Mouse (Mus musculus) megakaryocyte progenitor cell, adult 5-6 weeks (primary cell): Measurements from ENCODE around the gene Il6st. TPM values are rescaled to one million over a fixed set of nuclear protein-coding genes. Genes with fewer than 3 reads are reported as not detected.
A peak's percentile ranks its signal among the peaks of the same experiment; 100 is the strongest.

Source experiments
- ATAC-seq: replicated peaks from 2 replicates; pipeline ENCODE4 v1.8.0; 2016; ENCODE audit warnings: mild to moderate bottlenecking, moderate TSS enrichment, inconsistent platforms; ENCODE audit not compliant: poor library complexity
- total RNA-seq, 2 experiments: library from RNA; stranded (forward) in 1 of 2; stranded (reverse) in 1 of 2; fragments of 157-497, 149-512 nt in 1 of 2; fragments of 200-1000 nt in 1 of 2; gene quantifications; 2 replicates each; pipeline versions ENCODE4 v1.2.3 to v1.2.4; 2015 to 2017

The Il6st gene
- total RNA-seq, 2 experiments from 2014 or later: 25.0 to 32.7 TPM

DNA sequence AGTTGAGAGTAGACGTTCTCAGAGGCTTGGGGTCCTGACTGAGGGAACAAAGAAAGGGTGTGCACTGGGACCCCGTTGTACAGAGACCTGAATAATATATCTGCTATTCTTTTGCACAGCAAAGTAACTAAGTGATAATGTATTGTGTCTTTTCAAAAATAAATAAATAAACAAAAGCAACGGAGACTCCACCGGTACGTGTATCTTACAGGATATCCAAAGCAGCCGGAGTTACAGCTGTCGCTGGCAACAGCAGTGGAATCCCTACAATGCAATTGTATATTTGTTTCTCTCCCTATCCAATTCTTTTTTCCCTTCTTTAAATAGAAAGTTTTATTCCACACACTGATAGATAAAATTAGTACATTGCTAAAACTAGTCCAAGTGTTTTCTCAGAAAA lies 15.2 kb downstream of the Il6st start:
- ATAC-seq: no peak

DNA sequence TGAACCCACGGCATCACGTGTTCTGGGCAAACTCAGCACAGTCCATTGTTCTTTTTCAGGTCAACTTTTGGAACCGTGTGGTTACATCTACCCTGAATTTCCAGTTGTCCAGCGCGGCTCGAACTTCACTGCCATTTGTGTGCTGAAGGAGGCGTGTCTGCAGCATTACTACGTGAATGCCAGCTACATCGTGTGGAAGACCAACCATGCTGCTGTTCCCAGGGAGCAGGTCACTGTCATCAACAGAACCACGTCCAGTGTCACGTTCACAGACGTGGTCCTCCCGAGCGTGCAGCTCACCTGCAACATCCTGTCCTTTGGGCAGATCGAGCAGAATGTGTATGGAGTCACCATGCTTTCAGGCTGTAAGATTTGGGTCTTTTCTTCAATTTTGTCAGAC lies 16.1 kb downstream of the Il6st start:
- ATAC-seq: no peak

DNA sequence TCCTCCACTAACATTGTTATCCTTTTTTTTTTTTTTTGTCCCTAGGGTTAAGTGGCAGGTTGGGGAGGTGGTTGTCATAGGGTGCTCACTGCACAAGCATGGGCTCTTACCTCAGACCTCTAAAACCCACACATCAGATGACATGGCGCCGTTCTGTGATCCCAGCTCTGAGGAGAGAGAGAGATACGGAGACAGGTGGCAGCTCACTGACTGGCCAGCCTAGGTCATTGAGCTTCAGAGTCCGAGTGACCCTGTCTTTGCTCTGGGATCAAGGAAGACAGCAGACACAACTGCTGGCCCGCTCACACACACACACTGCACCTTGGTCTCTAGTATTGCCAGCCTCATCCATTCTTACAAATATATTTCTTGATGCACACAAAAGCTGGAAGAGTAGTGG lies 18.7 kb downstream of the Il6st start:
- no peak for ATAC-seq

DNA sequence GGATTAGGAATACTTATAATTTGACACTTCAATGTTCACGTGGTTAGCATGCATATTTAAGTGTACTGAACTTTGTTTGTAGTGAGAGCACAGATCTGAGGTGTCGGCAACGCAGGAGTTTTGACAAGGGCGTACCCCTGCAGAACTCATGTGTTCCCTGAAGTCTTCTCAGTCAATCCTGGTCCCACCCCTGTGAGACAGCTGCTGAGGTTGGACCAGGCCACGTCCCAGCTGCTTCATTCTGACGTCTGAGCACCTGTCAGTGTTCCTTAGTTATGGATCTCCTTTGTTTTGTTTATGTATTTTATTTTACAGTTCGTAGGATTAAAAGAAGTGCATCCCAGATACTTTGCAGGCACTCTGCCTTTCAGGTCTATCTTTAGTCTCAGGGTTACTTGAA lies 19.1 kb downstream of the Il6st start:
- ATAC-seq: no peak

DNA sequence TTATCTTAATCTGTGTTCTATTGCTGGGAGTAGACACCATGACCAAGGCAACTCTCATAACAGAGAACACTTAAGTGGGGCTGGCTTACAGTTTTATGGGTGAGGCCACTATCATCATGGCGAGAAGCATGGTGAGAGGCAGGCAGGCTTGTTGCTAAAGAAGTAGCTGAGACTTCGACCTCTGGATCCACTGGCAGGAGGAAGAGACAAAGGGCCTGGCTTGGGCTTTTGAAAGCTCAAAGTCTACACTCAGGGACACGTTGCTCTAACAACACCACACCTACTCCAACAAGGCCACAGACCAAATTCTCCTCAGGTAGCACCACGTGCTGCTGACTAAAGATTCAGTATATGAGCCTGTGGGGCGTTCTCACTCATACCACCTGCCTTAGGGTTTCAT lies 22.4 kb downstream of the Il6st start:
- no peak for ATAC-seq

DNA sequence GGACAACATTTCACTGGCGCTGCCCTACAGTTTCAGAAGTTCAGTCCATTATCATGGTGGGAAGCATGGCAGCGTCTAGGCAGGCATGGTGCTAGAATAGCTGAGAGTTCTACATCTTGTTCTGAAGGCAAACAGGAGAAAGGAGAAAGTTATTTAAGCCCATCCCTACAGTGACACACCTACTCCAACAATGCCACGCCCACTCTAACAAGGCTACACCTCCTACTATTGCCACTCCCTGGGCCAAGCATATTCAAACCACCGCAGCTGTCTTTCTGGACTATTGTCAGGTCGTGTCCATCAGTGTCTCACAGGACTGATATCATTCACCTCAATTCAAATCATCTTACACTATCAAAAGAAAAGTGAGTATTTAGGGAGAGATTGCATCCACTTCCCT lies 22.8 kb downstream of the Il6st start:
- ATAC-seq: no peak

DNA sequence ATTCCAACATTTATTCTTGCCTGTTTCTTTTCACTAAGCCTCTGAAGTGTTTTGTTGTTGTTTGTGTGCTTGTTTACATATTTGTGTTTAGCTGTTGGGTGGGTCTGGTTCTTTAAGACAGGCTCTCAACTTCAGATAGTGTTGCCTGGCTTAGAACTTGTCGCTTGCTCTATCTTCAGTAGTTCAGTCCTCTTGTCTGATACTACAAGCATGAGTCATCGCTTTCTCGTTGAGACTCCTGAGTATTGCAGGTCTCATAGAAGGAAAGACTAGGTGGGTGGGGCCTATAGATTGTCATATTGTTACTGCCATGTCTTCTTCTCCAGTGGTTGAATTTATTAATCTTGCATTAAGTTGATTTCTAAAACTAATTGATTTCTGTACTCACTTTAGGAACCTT lies 26.2 kb downstream of the Il6st start:
- ATAC-seq: no peak

DNA sequence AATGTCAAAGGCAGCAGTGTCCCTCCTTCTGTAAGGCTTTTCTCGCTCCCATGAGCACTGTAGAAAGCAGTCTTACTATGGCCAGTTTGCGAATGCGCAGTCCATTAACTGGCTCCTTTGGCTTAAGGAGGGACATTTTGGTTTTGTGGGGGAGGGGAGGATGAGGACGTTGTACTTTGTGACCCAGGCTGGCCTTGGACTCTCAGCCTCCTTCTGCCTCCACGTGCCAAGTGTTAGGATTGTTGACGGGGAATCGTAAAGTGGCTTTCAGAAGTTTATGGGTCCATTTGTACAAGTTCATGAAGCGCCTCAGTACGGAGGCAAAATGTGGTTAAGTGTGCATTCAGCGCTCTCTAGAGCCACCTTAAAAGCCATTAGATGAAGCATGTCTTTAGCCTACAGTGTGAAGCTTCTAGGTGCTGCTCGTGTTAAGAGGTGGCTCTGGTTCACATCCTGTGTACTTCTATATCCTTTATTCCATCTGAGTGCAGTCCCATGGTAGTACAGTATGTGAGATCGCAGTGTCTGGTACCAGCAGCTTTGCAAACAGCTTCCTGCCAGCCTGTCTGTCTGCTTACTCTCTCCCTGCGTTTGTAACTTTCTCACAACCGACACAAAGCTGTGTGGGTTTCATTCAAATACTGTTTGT lies 27.9 kb downstream of the Il6st start:
- no peak for ATAC-seq

DNA sequence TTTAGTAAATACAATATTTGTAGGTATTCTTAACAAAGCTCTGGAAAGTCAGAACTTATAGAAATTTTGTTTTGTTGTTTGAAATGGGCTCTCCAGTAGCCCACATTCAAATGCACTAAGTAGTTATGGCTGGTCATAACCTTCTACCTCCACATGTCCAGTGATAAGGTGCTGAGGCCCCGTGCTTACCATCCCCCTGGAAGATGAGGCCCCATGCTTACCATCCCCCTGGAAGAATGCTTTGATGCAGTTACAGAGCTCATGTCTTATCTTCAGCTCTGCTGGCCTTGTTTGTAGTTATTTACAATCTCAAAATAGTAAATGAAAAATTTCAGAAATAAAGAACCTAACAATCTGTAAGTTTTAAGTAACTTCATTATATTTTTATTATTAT lies 28.4 kb downstream of the Il6st start:
- no peak for ATAC-seq

DNA sequence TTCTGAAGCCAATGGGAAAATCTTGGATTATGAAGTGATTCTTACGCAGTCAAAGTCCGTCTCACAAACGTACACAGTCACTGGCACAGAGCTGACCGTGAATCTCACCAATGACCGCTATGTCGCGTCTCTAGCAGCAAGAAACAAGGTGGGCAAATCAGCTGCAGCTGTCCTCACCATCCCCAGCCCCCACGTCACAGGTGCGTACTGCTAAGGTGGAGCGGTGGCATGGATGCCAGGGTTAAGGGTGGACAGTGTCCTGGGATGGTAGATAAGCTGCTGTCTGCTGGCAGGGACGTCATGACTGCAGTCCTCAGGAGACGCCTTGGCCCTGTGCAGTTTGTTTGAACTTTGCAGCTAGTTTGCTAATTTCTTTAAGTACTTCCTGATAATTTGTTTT lies 30.7 kb downstream of the Il6st start:
- no peak for ATAC-seq

DNA sequence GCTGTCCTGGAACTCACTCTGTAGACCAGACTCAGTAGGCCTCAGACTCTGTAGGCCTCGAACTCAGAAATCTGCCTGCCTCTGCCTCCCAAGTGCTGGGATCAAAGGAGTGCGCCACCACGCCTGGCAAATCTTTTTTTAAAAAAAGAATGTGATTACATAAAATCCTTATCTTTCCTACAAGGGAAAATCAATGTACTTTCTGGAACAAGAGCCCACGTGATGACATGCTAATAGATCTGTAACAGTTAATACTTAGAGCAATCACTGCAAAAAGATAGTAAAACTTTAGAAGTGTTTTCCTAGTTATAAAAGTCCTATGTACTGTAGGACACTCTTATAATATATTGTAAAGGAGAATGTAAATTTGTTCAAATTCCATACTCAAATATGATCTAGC lies 36.2 kb downstream of the Il6st start:
- ATAC-seq: no peak

DNA sequence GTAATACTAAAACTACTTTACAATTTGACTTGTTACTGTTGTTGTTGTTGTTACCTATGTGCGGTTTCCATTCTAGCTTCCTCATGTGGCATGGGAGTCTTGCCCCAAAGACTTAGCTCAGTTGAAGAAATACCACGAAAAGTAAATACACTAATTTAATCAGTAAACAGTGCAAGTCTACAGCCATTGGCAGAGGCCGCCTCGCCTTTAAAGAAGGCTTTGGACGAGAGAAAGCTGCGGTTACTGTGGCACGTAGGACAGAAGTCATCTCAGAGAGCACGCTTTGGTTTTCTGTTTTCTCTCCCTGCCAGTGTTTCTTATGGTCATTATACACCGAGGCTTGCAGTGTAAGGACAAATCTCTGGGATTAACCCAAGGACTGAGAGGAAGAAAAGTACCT lies 36.6 kb downstream of the Il6st start:
- ATAC-seq: no peak

DNA sequence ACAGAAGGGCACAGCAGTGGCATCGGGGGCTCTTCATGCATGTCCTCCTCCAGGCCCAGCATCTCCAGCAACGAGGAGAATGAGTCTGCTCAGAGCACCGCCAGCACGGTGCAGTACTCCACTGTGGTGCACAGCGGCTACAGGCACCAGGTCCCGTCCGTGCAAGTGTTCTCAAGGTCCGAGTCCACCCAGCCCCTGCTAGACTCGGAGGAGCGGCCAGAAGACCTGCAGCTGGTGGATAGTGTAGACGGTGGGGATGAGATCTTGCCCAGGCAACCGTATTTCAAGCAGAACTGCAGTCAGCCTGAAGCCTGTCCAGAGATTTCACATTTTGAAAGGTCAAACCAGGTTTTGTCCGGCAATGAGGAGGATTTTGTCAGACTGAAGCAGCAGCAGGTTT lies 40.0 kb downstream of the Il6st start:
- no peak for ATAC-seq

DNA sequence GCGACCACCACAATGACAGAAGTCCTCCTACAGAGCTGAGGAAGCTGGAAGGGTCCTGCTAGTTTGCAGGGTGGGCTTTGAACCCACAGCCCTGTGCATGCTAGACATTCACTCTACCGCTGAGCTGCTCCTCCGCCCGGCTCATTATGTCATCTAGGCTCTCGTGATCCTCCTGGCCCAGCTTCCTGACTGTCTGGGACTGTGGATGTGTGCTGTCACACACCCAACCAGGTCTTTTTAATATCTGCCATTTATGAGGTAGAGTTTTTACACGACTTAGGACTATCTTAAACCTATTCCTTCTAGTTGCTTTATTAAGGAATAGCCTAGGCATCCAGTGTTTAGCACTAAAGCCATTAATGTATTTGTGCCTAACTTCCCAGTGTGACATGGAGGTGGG lies 41.6 kb downstream of the Il6st start:
- ATAC-seq: no peak

DNA sequence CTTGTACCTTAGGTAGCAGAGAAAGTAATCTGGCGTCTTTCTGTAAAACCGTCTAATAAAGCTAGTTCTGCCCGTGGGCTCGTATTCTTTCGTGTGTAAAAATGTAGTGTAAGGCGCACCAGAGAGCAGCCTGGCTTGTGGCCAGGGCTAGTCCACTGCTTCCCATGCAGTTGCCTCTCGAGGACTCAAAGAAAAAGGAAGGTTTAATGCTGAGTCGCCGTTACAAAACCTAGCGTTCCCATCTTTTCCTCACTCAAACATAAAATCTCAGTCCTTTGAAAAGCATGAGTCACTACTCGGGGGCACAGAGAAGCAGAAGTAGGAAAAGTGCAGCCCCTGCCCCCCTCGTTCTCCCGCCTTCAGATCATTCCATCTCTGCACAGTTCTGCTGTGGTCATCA lies 42.9 kb downstream of the Il6st start:
- no peak for ATAC-seq

DNA sequence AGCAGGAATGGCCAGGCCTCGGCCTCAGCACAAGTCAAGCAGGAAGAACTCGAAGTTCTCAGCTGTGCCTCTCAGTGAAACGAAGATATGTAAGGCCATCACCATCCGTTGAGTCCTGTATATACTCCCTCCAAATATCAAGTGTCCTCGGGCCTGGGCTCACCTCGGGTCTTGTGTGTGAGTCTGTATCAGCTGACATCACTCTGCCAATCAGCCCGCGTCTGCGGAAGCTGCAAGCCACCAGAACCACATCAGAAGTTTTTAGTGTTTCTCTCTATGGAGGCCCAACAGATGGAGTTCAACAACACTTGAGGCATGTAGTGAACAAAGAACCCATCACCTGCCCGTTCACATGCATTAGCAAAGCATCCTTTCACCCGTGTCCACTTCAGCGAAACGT lies 43.8 kb downstream of the Il6st start:
- ATAC-seq: no peak

DNA sequence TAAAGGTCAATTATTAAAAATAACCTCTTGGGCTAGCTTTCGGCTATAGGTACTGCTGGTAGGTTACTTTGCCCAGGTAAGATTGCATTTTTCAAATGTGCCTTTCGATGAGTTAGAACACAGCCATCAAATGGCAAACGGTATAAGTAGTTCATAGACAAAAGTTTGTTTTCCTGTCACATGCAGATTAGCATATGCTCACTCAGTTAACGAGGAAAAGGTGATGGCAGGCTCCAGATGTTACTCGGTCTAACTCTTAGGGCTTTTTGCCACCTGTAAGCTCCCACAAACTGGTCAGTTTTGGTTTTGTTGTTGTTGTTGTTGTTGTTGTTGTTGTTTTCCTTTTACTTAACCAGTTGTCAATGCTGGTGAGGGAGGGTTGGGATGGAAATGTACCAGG lies 44.6 kb downstream of the Il6st start:
- no peak for ATAC-seq

DNA sequence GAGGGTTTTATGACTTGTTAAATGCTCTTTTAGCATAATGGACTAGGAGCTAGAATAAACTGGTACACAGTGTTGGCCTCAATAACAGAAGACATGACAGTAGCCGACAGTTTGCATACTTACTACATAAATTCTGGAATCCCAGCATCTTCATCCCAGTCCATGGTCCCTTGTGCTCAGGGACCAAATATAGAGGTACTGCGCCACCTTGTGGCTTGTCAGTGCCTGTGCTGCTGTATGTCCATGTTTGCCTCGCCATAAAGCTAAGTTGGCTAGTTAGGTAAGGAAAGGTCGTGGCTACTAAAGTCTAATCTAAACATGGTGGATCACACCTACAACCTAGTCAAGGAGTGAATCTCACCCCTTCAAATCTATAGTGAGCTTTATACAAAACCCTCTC lies 45.6 kb downstream of the Il6st start:
- ATAC-seq: peak; percentile 91

DNA sequence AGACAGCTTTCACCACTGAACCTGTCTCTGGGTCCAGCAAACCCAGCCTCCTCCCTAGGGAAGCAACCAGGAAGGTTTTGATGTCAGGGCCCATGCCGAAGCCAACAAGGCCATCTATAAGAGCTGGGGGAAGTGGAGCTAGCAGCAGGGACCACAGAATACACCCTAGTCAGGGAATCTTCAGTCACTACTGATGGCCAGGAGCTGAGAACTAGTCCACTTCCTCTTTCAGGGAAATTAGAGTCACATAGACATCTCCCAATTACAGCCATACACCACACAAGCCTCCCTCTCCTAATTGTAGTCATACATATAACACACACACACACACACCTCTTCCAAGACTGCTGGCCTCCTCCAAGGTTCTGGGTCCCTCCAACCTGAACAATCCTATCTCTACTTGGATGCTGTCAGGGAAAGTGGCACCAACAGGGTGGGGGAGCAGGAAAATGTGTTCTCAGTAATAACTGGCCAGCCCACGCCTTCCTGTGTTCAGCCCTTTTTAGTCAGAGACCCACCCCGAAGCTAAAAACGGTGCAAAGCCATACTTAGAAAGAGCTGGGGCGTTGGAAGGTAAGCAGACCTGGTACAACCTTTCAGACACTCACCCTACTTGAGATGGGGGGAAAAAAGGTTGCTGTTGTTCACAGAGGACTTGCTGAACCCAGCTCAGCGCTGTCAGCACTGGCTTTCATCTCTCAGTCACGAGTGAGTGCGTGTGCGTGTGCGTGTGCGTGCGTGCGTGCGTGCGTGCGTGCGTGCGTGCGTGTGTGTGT lies 46.8 kb downstream of the Il6st start:
- ATAC-seq: peak; percentile 36

DNA sequence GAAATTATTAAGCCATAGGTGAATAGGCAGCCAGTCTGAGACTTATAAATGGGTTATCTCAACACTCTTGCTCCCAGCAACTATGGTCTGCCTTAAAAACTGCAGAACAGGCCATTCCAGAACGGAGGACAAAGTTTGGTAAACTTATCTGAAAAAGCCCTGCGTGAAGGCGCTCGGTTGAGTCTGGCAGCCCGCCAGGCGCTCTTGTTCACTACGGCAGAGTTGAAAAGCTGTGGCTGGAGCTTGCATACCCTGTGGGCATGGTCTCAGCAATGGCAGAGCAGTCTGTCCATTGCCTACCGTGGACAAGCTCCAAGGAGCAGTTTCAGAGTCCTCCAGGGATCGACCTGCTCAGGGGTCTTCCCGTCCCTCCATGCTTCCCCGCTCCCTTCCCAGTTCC lies 47.4 kb downstream of the Il6st start:
- no peak for ATAC-seq

DNA sequence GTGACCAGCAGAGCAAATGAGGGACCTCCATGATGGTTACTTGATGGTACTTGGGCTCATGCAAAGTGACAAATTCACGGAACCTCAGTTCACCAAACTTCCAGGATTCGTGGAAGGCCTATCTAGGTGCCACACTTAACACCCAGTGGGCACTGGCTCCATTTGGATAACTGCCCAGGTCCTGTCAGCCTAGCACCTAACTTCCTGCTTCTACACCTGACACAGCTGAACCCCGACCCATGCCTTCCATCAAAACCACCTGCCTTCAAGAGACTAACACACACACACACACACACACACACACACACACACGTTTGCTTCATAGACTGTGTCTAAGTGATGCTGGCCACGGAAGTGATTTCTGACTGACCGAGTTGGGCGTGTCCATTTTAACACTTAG lies 47.9 kb downstream of the Il6st start:
- no peak for ATAC-seq

DNA sequence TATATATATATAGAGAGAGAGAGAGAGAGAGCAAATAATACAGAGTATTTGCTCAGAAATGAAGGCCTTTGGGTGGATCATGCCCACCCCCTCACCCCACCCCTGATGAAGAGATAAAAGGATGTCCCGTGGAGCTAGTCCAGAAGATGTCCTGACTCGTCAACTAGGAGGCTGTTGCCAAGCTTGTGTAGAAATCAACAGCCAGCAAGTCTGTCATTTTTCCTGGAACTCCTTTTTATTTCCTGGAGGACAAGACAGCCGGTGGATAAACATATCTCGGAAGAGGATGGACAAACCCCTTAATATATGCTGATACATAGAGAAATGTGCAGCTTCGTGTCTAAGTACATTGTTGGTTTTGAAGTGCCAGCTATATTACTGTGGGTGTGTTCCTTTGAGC lies 49.0 kb downstream of the Il6st start:
- no peak for ATAC-seq

DNA sequence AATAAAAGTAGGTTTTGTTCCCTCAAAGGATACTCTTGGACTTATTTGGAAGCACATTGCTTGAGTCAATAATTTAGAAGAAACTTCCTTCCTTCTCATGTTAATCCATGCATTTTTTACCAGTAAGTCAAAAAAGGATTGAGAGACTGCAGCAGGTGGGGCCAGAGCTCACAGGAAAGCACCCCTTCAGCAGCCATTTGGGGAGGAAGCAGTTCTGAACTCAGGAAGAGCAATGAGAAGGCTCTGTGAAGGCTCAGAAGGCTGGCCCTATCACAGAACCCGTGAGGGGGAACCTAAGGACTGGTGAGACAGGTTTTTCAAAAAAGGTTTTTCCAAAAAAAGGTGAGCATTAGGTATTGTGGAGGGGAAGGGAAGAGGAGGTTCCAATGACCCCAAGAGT lies 50.7 kb downstream of the Il6st start:
- no peak for ATAC-seq
